Mouse (Mus musculus): ENCODE measurements around the gene Dvl2.

DNA sequence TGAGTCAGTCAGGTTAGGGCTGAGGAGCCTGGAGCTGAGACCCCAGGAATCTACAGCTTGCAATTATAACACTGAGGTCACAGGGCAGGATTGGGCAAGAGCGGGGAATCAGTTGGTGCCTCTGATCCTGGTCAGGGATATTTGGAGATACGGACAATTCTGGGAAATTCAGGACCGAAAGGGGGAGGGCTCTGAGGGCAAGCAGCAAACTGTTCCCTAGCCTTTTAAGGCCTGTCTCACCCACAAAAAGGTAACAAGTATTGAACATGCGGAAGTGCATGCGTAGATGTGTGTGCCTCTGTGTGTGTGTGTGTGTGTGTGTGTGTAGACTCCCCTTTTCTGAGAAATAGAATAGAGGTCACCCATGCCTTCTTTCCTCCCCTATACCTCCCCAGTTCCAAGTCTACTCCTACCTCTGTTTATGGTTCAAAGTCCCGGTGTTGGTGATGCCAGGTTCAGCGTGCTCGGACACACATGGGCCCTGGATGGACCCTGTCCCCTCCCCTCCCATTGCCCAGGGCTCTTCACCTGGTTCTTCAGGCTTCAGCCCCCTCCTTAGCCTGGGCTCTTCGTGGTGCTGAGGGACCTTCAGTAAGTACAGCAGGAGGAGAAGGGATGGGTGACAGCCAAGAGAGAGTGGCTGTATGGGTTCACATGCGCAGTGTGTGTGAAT is 53.6 kb downstream of the Dvl2 start, which contains the start of gene Asgr1:
- no peak for TF ChIP-seq ZNF384 (IDR thresholded peaks at IDR 0.05; ENCODE audit: low read depth, low read length)
- no peak for TF ChIP-seq HCFC1 (IDR thresholded peaks at IDR 0.05; ENCODE audit: borderline replicate concordance, insufficient read depth, low read length)
- no peak for TF ChIP-seq ZC3H11A (IDR thresholded peaks at IDR 0.05; ENCODE audit: borderline replicate concordance, low read depth, low read length)
- no peak for TF ChIP-seq MAFK (IDR thresholded peaks at IDR 0.05; ENCODE audit: insufficient read depth, low read depth, low read length)

Measured in ES-E14 (cell line).